Mouse (Mus musculus) ovary, adult 10 weeks (tissue): ENCODE results near the gene Fbxo10. TPM values are rescaled to one million over a fixed set of nuclear protein-coding genes. Genes with fewer than 3 reads are reported as not detected.

ENCODE experiments used
- polyA plus RNA-seq: library from polyadenylated mRNA; stranded (reverse); fragments of 350-450 nt; fragmentation: Illumina TruSeq; extraction: RNeasy Lipid Tissue Mini Kit (QIAGEN cat#74804); gene quantifications from one replicate; pipeline ENCODE4 v1.2.3, GENCODE M21; 2014

Fbxo10 gene
- polyA plus RNA-seq = 4.6 TPM

GRCm38 (mm10) chr4:45084021-45084894 is at the start of gene Fbxo10:
Fbxo10 (minus strand) TSS chr4:45084604.

GRCm38 (mm10) chr4:45107601-45108277 is 23.3 kb upstream of the Fbxo10 start, which contains the start of gene Tomm5:
Tomm5 (minus strand) TSS chr4:45108114.

GRCm38 (mm10) chr4:45018452-45018980 is 65.9 kb downstream of the Fbxo10 start, which contains the start of gene Polr1e:
Polr1e (plus strand) TSS chr4:45018583.

GRCm38 (mm10) chr4:45012105-45012975 is 72.1 kb downstream of the Fbxo10 start, which contains the start of gene Zbtb5:
Zbtb5 (minus strand) TSS chr4:45012412.

Other genes starting within 250 kb of the Fbxo10 start
- gene Grhpr, start 103.2 kb downstream of the Fbxo10 start, polyA plus RNA-seq = 3.2 TPM
- gene Zbtb5, start 72.2 kb downstream of the Fbxo10 start, polyA plus RNA-seq = 14.5 TPM
- 10.5 TPM for gene Polr1e, start 66.0 kb downstream of the Fbxo10 start, polyA plus RNA-seq
- gene Tomm5, start 23.5 kb upstream of the Fbxo10 start, polyA plus RNA-seq = 76.6 TPM
- 0.17 TPM for gene Frmpd1, start 100.3 kb upstream of the Fbxo10 start, polyA plus RNA-seq
- 19.9 TPM for gene Trmt10b, start 212.5 kb upstream of the Fbxo10 start, polyA plus RNA-seq